In the genomic region with DNA sequence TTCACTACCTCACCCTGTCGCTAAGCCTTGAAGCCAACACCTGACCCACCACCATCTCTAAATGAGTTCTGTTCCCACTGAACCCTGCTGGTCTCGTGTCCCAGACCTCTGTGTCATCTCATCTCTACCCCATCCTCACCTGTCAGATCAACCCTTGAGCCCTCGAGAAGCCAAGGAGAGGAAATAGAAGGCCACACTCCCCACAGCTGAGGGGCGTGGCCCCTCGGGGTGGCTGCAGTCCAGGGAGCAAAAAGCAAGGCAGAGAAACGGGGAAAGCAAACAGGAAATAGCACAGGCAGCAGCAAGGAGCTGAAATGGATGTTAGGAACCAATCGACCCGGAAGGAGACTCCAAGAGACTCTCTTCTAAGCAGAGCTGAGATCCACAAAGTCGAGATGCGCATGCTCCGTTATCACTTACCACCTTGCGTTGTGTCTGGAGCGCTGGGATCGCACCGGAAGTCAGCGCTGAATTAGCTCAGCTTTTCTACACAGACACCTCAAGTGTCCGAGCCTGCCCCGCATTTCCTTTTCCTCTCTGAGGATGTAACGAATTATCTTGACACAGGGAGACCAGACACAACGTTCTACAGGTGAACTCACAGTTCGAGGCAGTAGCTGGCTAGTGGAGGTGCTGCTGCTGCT, we compare ENCODE assay signal across 9 mouse cellular contexts. TPM values are rescaled to one million over a fixed set of nuclear protein-coding genes. Genes with fewer than 3 reads are reported as not detected.
DNase-seq lines count a peak whose midpoint lies in the region; ATAC-seq lines count a peak whose summit lies in the region.
"Had no signal": no experiment of that assay in that cellular context is flagged by ENCODE, and none has a peak within 500 bp of the region (broad histone marks: within the 10 kb centered on the region; RNA-seq: fewer than 3 reads in every experiment).

No protein-coding gene starts in this region.

- peaks cover 12% of the 10 kb centered on the region; the same call in 1 of the 2 replicates for H3K4me1 ChIP-seq in embryonic facial prominence, embryonic 13.5 days
- peaks cover 41% of the 10 kb centered on the region for H3K4me1 ChIP-seq in embryonic facial prominence, embryonic 10.5 days
- H3K4me1 ChIP-seq in megakaryocyte, embryonic 14.5 days, result peaks cover 39% of the 10 kb centered on the region

- DNase-seq in embryonic facial prominence, embryonic 10.5 days (ENCODE audit: low spot score), result no peak
- DNase-seq in liver, result peak; percentile 42
- DNase-seq in thymus, postnatal 25 days, result peak; percentile 25
- DNase-seq in spleen, adult 18-20 months, result no peak
- no peak for DNase-seq in left cerebral cortex, adult 9 months (ENCODE audit: low spot score in 2 of 2)

- no peak for ATAC-seq in embryonic facial prominence, embryonic 13.5 days (ENCODE audit: insufficient number of reproducible peaks, insufficient read depth, low FRiP score, low TSS enrichment, low read depth)
- ATAC-seq in megakaryocyte, adult 5-6 weeks (ENCODE audit: poor library complexity, severe bottlenecking), result no peak

- 53% methylated on average over 21 of the region's 21 CpGs for WGBS in embryonic facial prominence, embryonic 13.5 days
- WGBS in embryonic facial prominence, embryonic 10.5 days, result 61% methylated on average over 21 of the region's 21 CpGs

- H3K4me3 ChIP-seq in embryonic facial prominence, embryonic 13.5 days, result no peak overlapping the region
- no peak overlapping the region for H3K4me3 ChIP-seq in embryonic facial prominence, embryonic 10.5 days
- H3K4me3 ChIP-seq in megakaryocyte, embryonic 14.5 days (replicated peaks), result peak overlapping the region; percentile 80

- H3K9ac ChIP-seq in embryonic facial prominence, embryonic 13.5 days, result no peak overlapping the region

- H3K4me2 ChIP-seq in embryonic facial prominence, embryonic 13.5 days, result peak overlapping the region; percentile 23; the same call in 1 of the 2 replicates

- H3K27me3 ChIP-seq in embryonic facial prominence, embryonic 13.5 days, result no peaks in the 10 kb centered on the region
- H3K27me3 ChIP-seq in embryonic facial prominence, embryonic 10.5 days (replicated peaks; ENCODE audit: low read depth, poor library complexity, severe bottlenecking), result peaks cover 19% of the 10 kb centered on the region
- H3K27me3 ChIP-seq in megakaryocyte, embryonic 14.5 days (replicated peaks), result peaks cover 48% of the 10 kb centered on the region

- H3K9me3 ChIP-seq in embryonic facial prominence, embryonic 13.5 days, result no peaks in the 10 kb centered on the region
- no peaks in the 10 kb centered on the region for H3K9me3 ChIP-seq in embryonic facial prominence, embryonic 10.5 days
- no peaks in the 10 kb centered on the region for H3K9me3 ChIP-seq in megakaryocyte, embryonic 14.5 days

- no peak overlapping the region for H3K27ac ChIP-seq in embryonic facial prominence, embryonic 13.5 days
- no peak overlapping the region for H3K27ac ChIP-seq in embryonic facial prominence, embryonic 10.5 days (replicated peaks)

- H3K36me3 ChIP-seq in embryonic facial prominence, embryonic 13.5 days, result no peaks in the 10 kb centered on the region
- no peaks in the 10 kb centered on the region for H3K36me3 ChIP-seq in embryonic facial prominence, embryonic 10.5 days (replicated peaks)
- H3K36me3 ChIP-seq in megakaryocyte, embryonic 14.5 days (replicated peaks; ENCODE audit: low read length), result no peaks in the 10 kb centered on the region
- H3K36me3 ChIP-seq: G1E had no signal

RNA-seq across cellular contexts. Expression of a gene that starts 18.4 kb away (rescaled TPM):
- polyA plus RNA-seq in embryonic facial prominence, embryonic 13.5 days (2015; fragmentation: Nextera tagmentation; extraction: Ambion mirVana), result 48.9 and 51.7 TPM in 2 replicates
- 56.8 and 58.0 TPM in 2 replicates for polyA plus RNA-seq in embryonic facial prominence, embryonic 10.5 days (2016; fragmentation: Nextera tagmentation; extraction: Ambion mirVana)
- polyA plus RNA-seq in megakaryocyte, embryonic 14.5 days (2012; ENCODE audit: insufficient read depth, low replicate concordance), result 6.3 TPM in 1 of 2 replicates, not detected in the other
- total RNA-seq in megakaryocyte, adult 5-6 weeks (2015), result 1.2 and 2.1 TPM in 2 replicates
- total RNA-seq in megakaryocyte, adult 5-6 weeks (2017), result 0.26 and 1.1 TPM in 2 replicates

Comparison
In these comparisons a context has a peak if more than half of its experiments do, and no peak if none do; other contexts are left out.
1. DNase-seq: peak in liver (single experiment) and thymus, postnatal 25 days (single experiment); none in embryonic facial prominence, embryonic 10.5 days (single experiment), spleen, adult 18-20 months (0 of 2) and left cerebral cortex, adult 9 months (0 of 2).